ENCODE assay signal across 8 mouse cellular contexts in the genomic region with DNA sequence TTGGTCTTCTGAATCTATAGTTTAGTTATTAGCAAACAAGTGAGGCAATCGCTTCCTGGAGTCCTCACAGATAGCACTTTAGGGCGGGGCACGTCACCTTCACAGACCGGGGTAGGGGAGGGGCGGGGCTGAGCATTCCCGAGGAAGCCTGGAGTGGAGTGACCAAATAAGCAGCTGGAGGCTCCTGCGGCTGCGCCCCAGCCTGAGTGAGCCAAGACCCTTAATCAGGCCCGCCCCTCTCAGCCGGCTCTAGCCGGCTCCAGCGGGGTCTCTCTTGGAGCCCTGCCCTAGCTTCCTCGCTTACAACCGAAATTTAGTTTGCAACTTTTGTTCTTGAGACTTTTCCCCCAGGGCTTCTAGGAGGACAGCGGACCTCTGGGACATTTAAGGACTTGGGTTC. TPM values are rescaled to one million over a fixed set of nuclear protein-coding genes. Genes with fewer than 3 reads are reported as not detected.
DNase-seq lines count a peak whose midpoint lies in the region; ATAC-seq lines count a peak whose summit lies in the region.

TSS of gene B3gnt5 (plus strand) at position 135 of the 400 bp plus-strand sequence.

- H3K4me2 ChIP-seq in embryonic facial prominence, embryonic 13.5 days = peak within 1 kb of the TSS; percentile 76
- peak within 1 kb of the TSS; percentile 98 for H3K4me2 ChIP-seq in heart, embryonic 16.5 days (ENCODE audit: low read depth, low read length)

- peak within 1 kb of the TSS; percentile 90 for H3K27ac ChIP-seq in embryonic facial prominence, embryonic 13.5 days
- H3K27ac ChIP-seq in heart, embryonic 16.5 days (ENCODE audit: low read length) = peak within 1 kb of the TSS; percentile 60

- no peaks in the 10 kb centered on the region for H3K27me3 ChIP-seq in embryonic facial prominence, embryonic 13.5 days
- H3K27me3 ChIP-seq in heart, embryonic 16.5 days (ENCODE audit: control insufficient read depth, insufficient read depth, low read length) = no peaks in the 10 kb centered on the region

- H3K4me1 ChIP-seq in embryonic facial prominence, embryonic 13.5 days = peaks cover 11% of the 10 kb centered on the region; the same call in 1 of the 2 replicates
- peaks cover 7% of the 10 kb centered on the region for H3K4me1 ChIP-seq in heart, embryonic 16.5 days (ENCODE audit: control insufficient read depth, insufficient read depth, low read length)

- WGBS in embryonic facial prominence, embryonic 13.5 days = under 1% methylated on average over 15 of the region's 15 CpGs
- 0% methylated on average over 15 of the region's 15 CpGs for WGBS in heart, embryonic 16.5 days

- DNase-seq in right cerebral cortex, postnatal 10 days (ENCODE audit: low spot score in 2 of 2) = peak; percentile 23 to 31
- no peak for DNase-seq in right cerebral cortex, adult 2 months (ENCODE audit: low spot score in 2 of 2)
- peak; percentile 73 for DNase-seq in kidney, postnatal 10 days
- DNase-seq in lung, postnatal 4 days = peak; percentile 74 to 83
- DNase-seq in spleen, adult 12 weeks (ENCODE audit: low spot score) = peak; percentile 12
- no peak for DNase-seq in left cerebral cortex, adult 18-20 months (ENCODE audit: low spot score in 2 of 2)

- no peaks in the 10 kb centered on the region for H3K9me3 ChIP-seq in embryonic facial prominence, embryonic 13.5 days
- no peaks in the 10 kb centered on the region for H3K9me3 ChIP-seq in heart, embryonic 16.5 days (replicated peaks; ENCODE audit: control insufficient read depth, low read length)

- peak within 1 kb of the TSS; percentile 93 for H3K9ac ChIP-seq in embryonic facial prominence, embryonic 13.5 days
- peak within 1 kb of the TSS; percentile 82 for H3K9ac ChIP-seq in heart, embryonic 16.5 days (ENCODE audit: low read length)

- H3K4me3 ChIP-seq in embryonic facial prominence, embryonic 13.5 days = peak within 1 kb of the TSS; percentile 78
- peak within 1 kb of the TSS; percentile 75 for H3K4me3 ChIP-seq in heart, embryonic 16.5 days (ENCODE audit: low read length)

- peaks cover 7% of the 10 kb centered on the region for H3K36me3 ChIP-seq in embryonic facial prominence, embryonic 13.5 days
- H3K36me3 ChIP-seq in heart, embryonic 16.5 days (ENCODE audit: control insufficient read depth, insufficient read depth) = no peaks in the 10 kb centered on the region

- peak; percentile 89 for ATAC-seq in embryonic facial prominence, embryonic 13.5 days (ENCODE audit: insufficient number of reproducible peaks, insufficient read depth, low FRiP score, low TSS enrichment, low read depth)
- ATAC-seq in heart, embryonic 16.5 days (replicated peaks; ENCODE audit: extremely low read depth, insufficient read depth, low FRiP score) = peak; percentile 96

RNA-seq across cellular contexts. Expression of gene B3gnt5, which starts in this region (rescaled TPM):
- 23.9 and 29.6 TPM in 2 replicates for polyA plus RNA-seq in embryonic facial prominence, embryonic 13.5 days (2015; fragmentation: Nextera tagmentation; extraction: Ambion mirVana)
- polyA plus RNA-seq in heart, embryonic 16.5 days (2015; fragmentation: Nextera tagmentation; extraction: Ambion mirVana) = 5.7 and 6.4 TPM in 2 replicates
- under 1 TPM; 0.44 to 0.75 TPM for total RNA-seq in left cerebral cortex, adult 18-20 months (2021)

Comparison
In these comparisons a context has a peak if more than half of its experiments do, and no peak if none do; other contexts are left out.
1. DNase-seq: peak in right cerebral cortex, postnatal 10 days (2 of 2), kidney, postnatal 10 days (single experiment), lung, postnatal 4 days (2 of 2) and spleen, adult 12 weeks (single experiment); none in right cerebral cortex, adult 2 months (0 of 2) and left cerebral cortex, adult 18-20 months (0 of 2).